Mouse (Mus musculus): ENCODE data around the gene Lacc1. TPM values are rescaled to one million over a fixed set of nuclear protein-coding genes. Genes with fewer than 3 reads are reported as not detected.
A peak's percentile ranks its signal among the peaks of the same experiment; 100 is the strongest.

The Lacc1 gene
- polyA plus RNA-seq (2012; ENCODE audit: insufficient read depth, insufficient read length, missing spikeins): 120 and 129 TPM in 2 replicates

DNA sequence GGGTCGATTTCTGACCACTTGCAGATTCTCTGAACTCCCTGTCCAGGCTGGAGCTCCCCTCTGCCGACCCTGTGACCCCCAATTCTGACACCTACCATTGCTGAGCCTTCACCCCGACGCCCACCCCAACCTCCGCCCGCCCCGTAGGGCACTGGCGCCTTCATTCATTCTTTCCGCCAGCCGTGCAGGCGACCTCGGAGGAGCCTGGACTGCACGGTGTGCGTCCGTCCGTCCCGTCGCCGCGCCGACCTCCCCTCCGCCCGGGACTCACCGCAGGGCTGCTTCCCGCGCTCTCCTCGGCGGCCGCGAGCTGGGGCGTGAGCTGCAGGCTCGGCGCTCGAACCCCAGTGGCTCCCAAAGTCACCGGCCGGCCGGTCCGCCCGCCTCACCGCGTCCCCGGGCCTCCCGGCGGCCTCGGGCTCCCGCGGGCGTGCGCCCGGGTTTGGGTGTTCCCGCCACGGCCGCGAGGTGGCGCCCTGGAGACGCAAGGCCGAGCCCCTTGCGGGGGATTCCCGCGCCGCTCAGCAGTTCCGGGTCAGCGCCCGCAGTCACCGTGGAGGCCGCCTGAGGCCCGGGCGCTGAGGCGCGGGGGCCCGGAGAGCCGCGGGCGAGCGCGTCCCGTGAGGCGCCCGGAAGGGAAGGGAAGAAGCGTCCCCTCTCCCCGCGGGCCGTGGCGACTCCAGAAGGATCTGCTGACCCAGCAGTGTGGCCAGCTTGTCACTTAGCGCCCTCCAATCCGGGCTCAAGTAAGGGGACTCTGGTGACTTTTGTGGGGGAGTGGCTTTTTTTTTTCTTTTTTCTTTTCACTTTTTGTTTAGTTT lies at the start of gene Lacc1, which contains the start of gene Ccdc122:
Lacc1 (minus strand) TSS at position 679 of the 821 bp plus-strand sequence.
Ccdc122 (plus strand) TSS at position 547 of the 821 bp plus-strand sequence.
- Histone ChIP-seq H3K4me3 (ENCODE audit: insufficient read depth, low read length) (peak within 1 kb of the TSS; percentile 95), H3K4me1 (ENCODE audit: control insufficient read depth, insufficient read depth, low read length) (peaks cover 32% of the 10 kb centered on the region), H3K27ac (ENCODE audit: insufficient read depth, low read depth, low read length) (peak within 1 kb of the TSS; percentile 100)
- peak; percentile 20; the same call in 1 of the 2 replicates for TF ChIP-seq CTCF (IDR thresholded peaks at IDR 0.05; ENCODE audit: low read depth, low read length)
- TF ChIP-seq POLR2A (IDR thresholded peaks at IDR 0.05; ENCODE audit: borderline replicate concordance, low read depth, low read length): no peak

DNA sequence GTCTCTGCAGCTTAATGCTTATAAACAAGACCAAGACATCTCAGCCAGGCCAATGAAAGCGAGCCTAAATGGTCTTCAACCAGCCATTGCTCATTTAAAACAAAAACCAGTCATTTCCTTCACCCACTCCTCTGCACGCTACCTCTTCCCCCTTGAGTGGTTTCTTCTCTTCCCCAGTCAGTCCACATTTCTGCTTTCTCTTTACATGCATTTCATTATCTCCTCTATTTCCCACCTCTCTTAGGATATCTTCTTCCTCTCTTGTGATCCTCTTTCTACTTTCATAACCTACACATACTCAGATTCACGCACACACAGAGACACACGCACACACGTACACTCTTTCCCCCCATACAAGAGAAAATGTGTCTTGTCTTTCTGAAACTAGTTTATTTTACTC lies 44.5 kb upstream of the Lacc1 start:
- H3K4me3 ChIP-seq (ENCODE audit: insufficient read depth, low read length): no peak overlapping the region
- no peak for TF ChIP-seq CTCF (IDR thresholded peaks at IDR 0.05; ENCODE audit: low read depth, low read length)
- TF ChIP-seq POLR2A (IDR thresholded peaks at IDR 0.05; ENCODE audit: borderline replicate concordance, low read depth, low read length): no peak
- H3K27ac ChIP-seq (ENCODE audit: insufficient read depth, low read depth, low read length): no peak overlapping the region
- peaks cover 9% of the 10 kb centered on the region for H3K4me1 ChIP-seq (ENCODE audit: control insufficient read depth, insufficient read depth, low read length)

DNA sequence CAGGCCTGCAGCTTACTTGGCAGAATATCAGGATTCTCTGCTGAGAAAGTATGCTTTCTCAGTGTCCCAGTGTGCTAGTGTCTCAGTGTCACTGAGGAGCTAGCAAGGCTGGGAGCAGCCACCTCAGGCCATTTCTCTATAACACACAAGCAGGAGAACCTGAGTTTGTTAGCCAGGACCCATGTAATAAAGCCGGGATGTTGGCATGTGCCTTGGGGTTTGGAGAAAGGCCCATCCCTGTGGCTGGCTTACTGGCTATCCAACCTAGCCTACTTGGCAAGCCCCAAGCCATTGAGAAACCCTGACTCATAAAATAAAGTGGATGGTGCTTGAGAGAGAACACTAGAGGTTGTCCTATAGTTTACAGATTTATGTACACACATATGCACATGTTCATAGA lies 32.7 kb upstream of the Lacc1 start:
- Histone ChIP-seq H3K4me1 (ENCODE audit: control insufficient read depth, insufficient read depth, low read length) (no peaks in the 10 kb centered on the region), H3K27ac (ENCODE audit: insufficient read depth, low read depth, low read length) (no peak overlapping the region), H3K4me3 (ENCODE audit: insufficient read depth, low read length) (no peak overlapping the region)
- TF ChIP-seq POLR2A (IDR thresholded peaks at IDR 0.05; ENCODE audit: borderline replicate concordance, low read depth, low read length): no peak
- no peak for TF ChIP-seq CTCF (IDR thresholded peaks at IDR 0.05; ENCODE audit: low read depth, low read length)

DNA sequence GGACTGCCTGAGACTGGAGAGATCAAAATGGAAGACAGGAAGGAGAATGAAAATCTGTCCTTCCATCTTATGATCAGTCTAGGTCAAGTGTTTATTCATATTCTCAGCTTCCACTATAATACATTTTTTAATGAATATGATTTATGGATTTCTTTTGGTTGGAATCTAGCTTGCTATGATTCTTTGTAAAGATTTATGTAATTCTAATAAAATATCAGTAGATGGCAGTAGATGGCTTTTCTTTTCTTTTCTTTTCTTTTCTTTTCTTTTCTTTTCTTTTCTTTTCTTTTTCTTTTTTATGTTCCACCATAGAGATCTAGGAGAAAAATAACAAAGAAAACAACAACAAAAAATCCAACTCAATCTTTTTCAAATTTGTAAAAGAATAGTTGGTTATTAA lies 16.6 kb upstream of the Lacc1 start:
- Histone ChIP-seq H3K4me3 (ENCODE audit: insufficient read depth, low read length) (no peak overlapping the region), H3K4me1 (ENCODE audit: control insufficient read depth, insufficient read depth, low read length) (no peaks in the 10 kb centered on the region), H3K27ac (ENCODE audit: insufficient read depth, low read depth, low read length) (no peak overlapping the region)
- TF ChIP-seq CTCF (IDR thresholded peaks at IDR 0.05; ENCODE audit: low read depth, low read length) (no peak), POLR2A (IDR thresholded peaks at IDR 0.05; ENCODE audit: borderline replicate concordance, low read depth, low read length) (no peak)

DNA sequence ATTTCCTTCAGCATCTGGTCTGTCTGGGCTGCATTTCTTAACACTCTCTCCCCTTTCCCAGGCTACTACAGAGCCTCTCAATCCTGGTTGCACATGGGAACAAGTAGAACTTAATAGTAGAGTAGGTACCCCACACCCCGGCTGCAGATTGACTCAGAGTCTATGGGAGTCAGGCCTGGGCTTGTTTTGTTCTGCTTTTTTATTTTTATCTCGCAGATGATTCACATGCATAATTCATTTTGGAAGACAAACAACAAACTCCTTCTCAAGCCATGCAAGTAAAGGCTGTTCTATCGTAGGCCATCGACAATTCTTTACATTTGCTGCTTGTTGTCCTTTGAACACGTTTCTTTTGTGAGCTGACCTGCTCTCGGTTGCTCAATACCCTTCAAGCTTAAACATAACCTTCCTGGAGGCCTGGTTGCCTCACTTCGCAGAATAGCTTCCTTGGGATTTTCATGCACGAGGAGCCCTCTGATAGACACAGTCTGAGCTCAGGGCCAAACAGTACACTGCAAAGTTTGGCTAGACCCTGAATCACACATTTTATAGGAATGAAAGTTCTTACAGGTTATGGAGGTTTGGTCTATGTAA lies 1.2 kb upstream of the Lacc1 start:
- Histone ChIP-seq H3K27ac (ENCODE audit: insufficient read depth, low read depth, low read length) (peak overlapping the region; percentile 100), H3K4me3 (ENCODE audit: insufficient read depth, low read length) (peak overlapping the region; percentile 95), H3K4me1 (ENCODE audit: control insufficient read depth, insufficient read depth, low read length) (peaks cover 28% of the 10 kb centered on the region)
- TF ChIP-seq CTCF (IDR thresholded peaks at IDR 0.05; ENCODE audit: low read depth, low read length) (no peak), POLR2A (IDR thresholded peaks at IDR 0.05; ENCODE audit: borderline replicate concordance, low read depth, low read length) (no peak)

DNA sequence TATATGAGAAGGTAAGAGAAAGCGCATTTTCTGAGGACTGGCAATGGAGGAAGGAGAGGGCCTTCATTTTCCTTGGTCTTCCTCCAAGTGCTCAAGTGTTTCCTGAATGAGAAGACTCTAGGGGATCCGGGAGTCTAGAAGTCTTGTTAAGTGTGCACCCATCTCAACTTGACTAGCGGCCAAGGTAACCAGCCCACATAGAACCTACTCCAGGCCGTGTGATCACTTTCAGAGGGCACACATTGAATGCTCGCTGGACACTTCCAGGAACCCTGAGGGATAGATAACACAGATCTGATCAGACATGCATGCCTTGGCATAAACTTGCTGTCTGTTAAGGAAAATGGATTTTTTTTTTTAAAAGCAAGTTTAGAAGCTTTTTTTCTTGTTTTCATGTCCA lies 626 bp upstream of the Lacc1 start:
- no peak for TF ChIP-seq POLR2A (IDR thresholded peaks at IDR 0.05; ENCODE audit: borderline replicate concordance, low read depth, low read length)
- TF ChIP-seq CTCF (IDR thresholded peaks at IDR 0.05; ENCODE audit: low read depth, low read length): no peak
- peak overlapping the region; percentile 95 for H3K4me3 ChIP-seq (ENCODE audit: insufficient read depth, low read length)
- peaks cover 31% of the 10 kb centered on the region for H3K4me1 ChIP-seq (ENCODE audit: control insufficient read depth, insufficient read depth, low read length)
- peak overlapping the region; percentile 100 for H3K27ac ChIP-seq (ENCODE audit: insufficient read depth, low read depth, low read length)

DNA sequence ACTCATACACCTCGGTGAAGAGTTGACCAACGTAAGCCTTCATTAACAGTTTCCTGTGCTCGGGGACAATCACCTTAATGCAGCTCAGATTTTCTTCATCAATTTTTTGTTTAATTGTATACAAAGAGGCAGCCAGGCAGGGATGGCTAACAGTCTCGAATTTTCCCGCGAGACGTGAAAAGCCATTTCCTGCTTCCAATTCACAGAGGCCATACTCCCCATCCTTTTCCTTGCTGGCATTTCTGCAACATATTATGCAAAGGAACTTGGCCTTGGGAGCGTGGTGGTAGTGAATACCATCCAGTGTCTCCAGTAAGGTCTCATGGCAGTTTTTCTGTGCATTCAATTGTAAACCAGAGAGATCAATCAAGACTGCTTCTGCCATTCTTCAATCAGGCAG lies 1.7 kb downstream of the Lacc1 start:
- Histone ChIP-seq H3K4me3 (ENCODE audit: insufficient read depth, low read length) (peak overlapping the region; percentile 47), H3K4me1 (ENCODE audit: control insufficient read depth, insufficient read depth, low read length) (peaks cover 32% of the 10 kb centered on the region), H3K27ac (ENCODE audit: insufficient read depth, low read depth, low read length) (peak overlapping the region; percentile 69)
- TF ChIP-seq POLR2A (IDR thresholded peaks at IDR 0.05; ENCODE audit: borderline replicate concordance, low read depth, low read length) (no peak), CTCF (IDR thresholded peaks at IDR 0.05; ENCODE audit: low read depth, low read length) (no peak)

DNA sequence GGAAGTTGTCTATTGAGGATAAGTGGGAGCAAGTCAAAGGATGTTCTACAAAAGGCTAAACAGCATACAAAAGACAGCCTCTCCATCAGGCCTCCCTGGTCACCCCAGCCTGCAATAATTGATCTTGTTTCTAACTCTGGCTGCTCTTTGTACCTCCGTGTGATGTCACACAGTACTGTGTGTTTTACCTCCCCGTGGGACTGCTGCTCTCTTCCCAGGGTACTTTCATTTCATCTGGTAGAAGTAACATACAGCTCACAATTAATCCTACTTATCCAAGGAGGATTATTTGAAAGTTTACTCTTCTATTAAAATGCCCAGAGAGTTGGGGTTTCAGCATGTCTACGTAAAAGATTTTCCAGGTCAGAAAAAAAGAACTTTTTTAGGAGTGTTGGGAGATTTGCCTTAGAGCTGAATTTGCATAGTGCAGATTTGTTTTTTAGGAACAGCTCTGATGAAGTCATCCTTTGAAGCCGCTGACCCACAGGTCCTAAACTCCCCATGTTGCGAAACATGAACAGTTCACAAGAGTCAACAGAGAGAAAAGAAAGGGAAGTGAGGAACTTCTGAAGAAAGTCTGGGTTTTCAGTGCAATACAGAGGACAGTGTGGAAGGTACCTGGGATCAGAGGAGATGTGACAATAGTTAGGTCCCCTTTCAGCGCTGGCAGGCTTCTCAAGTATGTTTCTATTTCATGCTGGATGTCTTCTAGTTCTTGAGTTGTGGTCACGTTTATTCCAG lies 2.4 kb downstream of the Lacc1 start:
- Histone ChIP-seq H3K27ac (ENCODE audit: insufficient read depth, low read depth, low read length) (peak overlapping the region; percentile 85), H3K4me3 (ENCODE audit: insufficient read depth, low read length) (peak overlapping the region; percentile 61), H3K4me1 (ENCODE audit: control insufficient read depth, insufficient read depth, low read length) (peaks cover 31% of the 10 kb centered on the region)
- TF ChIP-seq POLR2A (IDR thresholded peaks at IDR 0.05; ENCODE audit: borderline replicate concordance, low read depth, low read length): no peak
- no peak for TF ChIP-seq CTCF (IDR thresholded peaks at IDR 0.05; ENCODE audit: low read depth, low read length)

DNA sequence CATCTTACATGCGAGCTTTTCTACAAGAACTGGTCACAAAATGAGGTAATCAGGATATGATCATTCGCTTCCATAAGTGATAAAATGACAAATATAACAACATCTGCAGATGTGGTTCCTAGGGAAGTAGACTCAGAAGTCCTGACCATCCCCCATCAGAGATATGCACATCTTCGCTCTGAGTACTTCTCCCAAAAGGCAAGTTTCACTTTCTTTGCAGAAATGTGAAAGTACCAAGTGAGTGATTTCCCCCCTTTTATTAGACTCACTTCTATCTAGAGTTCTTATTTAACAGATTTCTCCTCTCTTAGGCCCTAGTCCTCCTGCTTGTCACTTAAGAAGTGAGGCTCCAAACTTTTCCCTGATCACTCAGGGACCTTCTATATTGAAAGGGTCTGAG lies 3.3 kb downstream of the Lacc1 start:
- Histone ChIP-seq H3K27ac (ENCODE audit: insufficient read depth, low read depth, low read length) (peak overlapping the region; percentile 85), H3K4me1 (ENCODE audit: control insufficient read depth, insufficient read depth, low read length) (peaks cover 26% of the 10 kb centered on the region), H3K4me3 (ENCODE audit: insufficient read depth, low read length) (peak overlapping the region; percentile 25)
- TF ChIP-seq POLR2A (IDR thresholded peaks at IDR 0.05; ENCODE audit: borderline replicate concordance, low read depth, low read length): no peak
- TF ChIP-seq CTCF (IDR thresholded peaks at IDR 0.05; ENCODE audit: low read depth, low read length): no peak
